Mouse (Mus musculus): ENCODE measurements around the gene Fzd4.

Gene Fzd4

DNA sequence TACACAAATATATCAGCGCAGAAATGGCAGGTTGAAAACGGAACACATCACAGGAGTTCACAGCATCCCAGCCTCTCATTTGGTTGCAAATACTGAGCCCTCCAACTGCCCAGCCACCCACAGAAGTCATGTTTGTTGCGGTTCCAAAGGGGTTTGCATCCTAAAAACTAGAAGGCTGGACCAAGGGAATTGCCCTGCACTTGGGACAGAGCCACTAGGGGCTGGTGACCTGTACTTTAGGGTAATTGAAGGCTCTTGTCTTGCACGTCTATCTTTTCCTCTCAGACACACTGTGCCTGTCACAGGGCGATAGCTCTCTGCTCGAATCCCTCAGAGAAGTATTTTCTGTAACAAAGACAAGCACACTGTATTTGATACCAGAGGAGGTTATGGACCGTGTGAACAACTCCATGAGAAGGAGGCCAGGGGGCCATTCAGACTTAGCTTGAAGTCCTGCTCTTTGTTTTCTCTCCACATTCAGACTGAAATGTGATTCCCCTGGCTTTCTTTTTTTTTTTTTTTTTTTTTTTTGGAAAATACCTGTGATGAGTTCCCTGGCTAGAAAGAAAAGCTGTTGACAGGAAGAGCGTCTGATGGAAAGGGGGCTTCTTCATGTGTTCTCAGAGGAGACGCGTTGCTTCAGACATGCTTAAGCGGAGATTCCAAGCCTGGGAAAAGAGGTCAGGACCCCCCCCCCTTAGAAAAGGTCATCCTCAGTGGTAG, 2.9 kb upstream of the Fzd4 start:
- no peak for DNase-seq (ENCODE audit: low spot score in 2 of 2)

DNA sequence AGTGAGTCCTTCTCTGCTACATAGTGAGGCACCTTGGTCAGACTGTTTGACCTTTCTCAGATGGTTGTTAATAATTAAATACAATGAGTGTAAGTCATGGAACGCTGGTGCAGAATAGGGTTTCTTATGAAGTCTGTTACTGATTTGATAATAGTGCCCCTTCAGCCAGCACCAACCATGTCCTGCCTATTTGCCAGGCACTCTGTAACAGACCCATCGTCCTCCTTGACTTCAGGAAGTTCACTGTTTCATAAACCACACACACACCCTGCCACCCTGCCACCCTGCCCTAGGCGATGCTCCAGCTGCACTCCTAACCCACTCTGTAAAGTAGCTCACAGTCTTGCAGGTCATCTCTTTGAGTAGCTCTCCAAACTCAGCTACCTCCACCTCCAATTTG, 2.2 kb upstream of the Fzd4 start:
- DNase-seq (ENCODE audit: low spot score in 2 of 2) = no peak

DNA sequence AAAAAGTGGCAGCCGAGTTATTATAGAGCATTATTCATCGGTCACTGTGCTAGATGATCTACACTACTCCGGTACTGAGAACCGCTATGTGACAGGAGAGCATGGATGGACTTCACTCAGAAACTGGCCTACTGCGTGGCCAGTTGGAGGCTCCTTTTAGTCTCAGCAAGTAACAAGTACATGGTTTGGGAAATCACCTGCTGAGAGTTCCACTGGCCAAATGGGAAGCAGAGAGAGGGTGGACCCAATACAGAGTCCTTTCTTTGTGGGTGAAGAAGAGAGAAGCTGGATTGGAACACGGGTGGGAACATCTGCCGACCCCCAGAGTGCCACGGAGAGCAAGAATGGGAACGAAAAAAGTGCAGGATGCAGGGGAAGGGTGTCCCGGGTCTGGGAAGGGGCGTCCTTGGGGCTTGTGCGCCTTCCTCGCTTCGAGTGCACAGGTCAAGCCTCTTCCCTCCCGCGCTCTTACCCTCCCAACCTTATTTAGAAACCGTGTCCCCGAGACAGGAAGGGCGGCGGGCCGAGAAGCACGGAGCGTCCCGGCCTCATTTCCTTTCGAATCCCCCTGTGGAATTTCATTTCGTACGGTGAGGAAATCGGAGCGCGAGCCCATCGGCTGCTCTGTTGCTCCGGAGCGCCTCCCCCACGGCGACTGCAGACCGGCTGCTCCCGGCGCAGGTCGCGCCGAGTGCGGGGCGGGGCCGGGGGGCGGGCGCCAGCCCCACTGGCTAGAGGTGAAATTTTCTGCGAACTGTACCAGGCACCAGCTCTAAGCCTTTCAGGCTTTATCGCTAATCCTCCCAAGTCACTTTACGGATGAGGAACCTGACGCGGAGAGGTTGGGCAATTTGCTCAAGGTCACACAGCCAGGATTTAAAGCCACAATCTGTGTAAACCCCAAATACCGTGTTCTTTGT, 842 bp upstream of the Fzd4 start:
- DNase-seq (ENCODE audit: low spot score in 2 of 2) = peak in 1 of 2 experiments; percentile 62

DNA sequence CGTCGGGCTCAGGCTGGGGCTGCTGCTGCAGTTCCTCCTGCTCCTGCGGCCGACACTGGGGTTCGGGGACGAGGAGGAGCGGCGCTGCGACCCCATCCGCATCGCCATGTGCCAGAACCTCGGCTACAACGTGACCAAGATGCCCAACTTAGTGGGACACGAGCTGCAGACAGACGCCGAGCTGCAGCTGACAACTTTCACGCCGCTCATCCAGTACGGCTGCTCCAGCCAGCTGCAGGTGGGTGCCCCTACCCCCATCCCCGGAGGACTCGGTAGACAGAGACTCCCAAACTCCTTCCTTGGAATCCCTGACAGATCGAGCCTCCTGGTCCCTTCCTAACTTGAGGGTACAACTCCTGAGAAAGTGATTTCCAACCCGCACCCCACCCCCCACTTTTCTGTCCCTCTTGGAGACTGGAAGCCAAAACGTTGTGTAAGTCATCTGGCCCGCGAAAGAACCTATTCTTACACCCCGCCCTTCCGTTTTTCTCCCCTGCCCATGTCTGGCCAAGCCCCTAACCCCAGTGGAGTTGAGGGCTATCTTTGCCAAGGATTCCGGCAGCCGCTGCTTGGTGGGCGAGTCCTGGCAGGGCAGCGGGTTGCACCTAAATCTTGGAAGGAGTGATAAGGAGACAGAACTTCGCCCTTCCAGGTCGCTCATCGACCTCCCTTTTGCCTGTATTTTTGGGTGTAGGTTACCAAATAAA, 732 bp downstream of the Fzd4 start:
- no peak for DNase-seq (ENCODE audit: low spot score in 2 of 2)

DNA sequence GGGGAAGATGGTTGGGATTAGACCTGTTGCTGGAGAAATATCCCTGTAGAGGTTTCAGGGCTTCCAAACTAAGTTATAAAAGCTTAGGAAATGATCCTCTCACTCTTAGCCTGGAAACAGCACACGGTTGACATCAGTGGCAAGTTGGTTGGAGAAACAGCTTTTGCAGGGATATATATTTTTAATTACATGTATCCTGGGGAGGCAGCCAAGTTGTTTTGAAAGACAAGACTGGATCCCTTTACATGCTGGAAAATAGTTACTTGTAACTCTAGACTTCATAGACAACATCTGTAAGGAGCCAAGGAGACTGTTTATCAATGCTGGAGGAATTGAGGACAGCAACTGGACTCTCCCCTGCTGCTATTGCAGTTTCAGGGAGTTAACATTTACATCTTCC, 1.9 kb downstream of the Fzd4 start:
- DNase-seq (ENCODE audit: low spot score in 2 of 2) = no peak

DNA sequence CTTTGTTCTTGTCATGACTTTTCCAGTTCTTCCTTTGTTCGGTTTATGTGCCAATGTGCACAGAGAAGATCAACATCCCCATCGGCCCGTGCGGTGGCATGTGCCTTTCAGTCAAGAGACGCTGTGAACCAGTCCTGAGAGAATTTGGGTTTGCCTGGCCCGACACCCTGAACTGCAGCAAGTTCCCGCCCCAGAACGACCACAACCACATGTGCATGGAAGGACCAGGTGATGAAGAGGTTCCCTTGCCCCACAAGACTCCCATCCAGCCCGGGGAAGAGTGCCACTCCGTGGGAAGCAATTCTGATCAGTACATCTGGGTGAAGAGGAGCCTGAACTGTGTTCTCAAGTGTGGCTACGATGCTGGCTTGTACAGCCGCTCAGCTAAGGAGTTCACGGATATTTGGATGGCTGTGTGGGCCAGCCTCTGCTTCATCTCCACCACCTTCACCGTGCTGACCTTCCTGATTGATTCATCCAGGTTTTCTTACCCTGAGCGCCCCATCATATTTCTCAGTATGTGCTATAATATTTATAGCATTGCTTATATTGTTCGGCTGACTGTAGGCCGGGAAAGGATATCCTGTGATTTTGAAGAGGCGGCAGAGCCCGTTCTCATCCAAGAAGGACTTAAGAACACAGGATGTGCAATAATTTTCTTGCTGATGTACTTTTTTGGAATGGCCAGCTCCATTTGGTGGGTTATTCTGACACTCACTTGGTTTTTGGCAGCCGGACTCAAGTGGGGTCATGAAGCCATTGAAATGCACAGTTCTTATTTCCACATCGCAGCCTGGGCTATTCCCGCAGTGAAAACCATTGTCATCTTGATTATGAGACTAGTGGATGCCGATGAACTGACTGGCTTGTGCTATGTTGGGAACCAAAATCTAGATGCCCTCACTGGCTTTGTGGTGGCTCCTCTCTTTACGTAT, 3.1 kb downstream of the Fzd4 start:
- DNase-seq (ENCODE audit: low spot score in 2 of 2) = no peak

DNA sequence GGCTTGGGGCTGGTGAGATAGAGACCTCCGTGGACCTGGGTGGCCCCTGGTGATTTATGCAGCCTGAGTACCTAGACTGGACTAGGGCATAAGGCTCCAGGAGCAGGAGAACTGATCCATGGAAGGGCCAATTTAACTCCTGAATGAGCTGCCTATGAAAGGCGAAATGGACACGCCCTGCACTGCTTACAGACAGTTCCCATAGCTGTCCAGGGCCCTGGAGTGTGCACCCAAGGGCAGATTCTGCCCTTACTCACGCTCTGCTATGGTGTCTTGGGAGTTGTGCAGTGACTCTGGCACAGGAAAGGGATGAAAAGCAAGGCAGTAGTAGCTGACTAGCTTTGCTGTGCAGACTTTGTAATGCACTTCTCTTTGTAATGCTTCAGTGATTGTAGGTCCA, 6.1 kb downstream of the Fzd4 start:
- DNase-seq (ENCODE audit: low spot score in 2 of 2) = no peak

DNA sequence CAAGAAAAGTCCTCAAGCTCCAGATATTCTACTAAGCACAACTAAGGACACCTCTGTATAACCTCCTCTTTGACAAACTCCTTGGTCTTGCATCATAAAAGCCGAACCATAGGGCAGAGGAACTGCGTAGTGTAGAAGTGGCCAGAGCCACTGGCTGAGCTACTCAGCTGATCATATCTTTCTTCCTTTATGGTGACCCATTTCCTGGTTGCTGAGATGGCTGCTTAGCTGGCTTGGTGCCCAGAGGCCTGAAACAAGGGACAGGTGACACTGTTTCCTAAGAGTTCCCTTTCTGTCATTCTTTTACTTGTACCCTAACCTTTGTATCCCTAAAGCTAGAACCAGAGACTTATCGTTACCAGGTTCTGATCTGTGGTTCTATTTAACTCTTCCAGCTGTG, 7.2 kb downstream of the Fzd4 start:
- DNase-seq (ENCODE audit: low spot score in 2 of 2) = no peak

DNA sequence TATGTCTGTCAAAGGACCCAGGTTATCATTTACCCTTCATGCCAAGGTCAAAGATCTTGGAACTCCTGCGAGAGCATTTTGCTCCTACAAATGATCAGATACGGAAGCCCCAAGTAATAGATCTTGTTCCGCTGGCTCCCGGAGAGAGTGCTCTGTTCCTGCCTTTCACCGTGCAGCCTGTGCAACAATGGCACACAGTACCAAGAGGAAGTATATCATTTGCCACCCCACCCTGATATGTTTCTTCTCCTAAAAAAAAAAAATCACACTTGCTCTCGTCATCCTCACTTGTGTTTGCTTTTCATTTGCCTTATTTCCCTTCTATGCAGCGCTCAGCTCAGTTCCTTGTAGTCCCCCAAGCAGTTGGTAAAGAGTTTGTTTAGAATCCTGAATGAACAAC, 7.9 kb downstream of the Fzd4 start:
- DNase-seq (ENCODE audit: low spot score in 2 of 2) = no peak

DNA sequence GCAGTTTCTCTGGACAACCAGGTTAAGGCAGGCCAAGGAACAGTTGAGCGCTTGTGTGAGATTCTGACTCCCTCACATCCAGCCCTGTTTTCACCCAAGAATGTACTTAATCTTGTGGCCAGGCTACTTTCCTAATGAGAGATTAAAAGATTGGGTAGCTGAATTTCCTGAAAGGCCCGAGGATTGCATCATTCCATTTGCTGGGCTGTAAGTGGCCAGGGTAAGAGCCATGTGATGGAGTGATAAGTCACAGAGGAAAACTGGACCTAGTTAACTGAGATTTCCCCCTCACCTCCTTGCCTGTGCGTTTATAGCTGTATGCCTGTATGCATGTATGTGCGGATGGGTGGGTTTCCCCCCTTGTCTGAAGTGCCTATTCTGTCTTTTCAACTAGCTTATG, 11.9 kb downstream of the Fzd4 start:
- DNase-seq (ENCODE audit: low spot score in 2 of 2) = no peak

DNA sequence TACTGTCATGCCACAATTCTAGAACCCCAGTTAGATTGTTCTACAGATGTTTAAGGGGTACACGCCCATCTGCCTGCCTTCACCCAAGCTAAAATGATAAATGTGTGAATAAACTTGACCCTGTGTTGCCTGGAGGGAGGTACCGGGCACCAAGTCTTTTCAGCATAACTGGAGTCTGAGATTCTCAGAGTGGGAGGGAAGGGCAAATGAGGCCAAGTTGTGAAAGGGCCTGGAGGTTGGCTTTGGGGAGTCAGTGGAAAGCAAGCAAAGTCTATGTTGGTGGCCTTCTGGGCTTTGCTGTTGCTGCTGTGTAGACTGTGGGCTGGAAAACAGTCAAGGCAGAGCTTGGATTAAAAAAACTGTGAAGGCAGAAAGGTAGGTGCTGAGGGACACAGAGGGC, 13.6 kb downstream of the Fzd4 start:
- DNase-seq (ENCODE audit: low spot score in 2 of 2) = no peak

DNA sequence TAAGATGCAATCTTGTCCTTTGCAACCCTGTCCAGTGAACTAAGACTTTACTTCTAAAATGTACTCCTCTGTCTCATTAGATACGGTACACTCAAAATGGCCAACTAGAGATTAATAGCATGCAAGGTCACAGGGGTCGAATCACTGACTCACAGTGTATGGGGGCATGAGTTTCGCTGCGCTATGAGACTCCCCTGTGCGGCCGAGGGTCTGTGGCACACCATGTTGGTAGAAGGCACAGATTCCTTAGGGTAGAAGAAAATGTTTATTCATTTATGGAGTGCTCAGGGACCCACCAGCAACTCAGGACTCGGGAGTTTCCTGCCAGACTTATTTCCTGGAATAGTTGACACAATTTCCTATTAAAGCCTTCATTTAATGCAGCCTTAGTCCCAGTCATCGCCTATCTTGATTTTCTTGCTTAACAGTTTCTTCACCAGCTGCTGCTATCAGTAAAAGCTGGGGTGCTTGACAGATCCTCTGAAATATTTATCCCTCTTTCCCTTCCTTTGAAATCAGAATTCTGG, 14.0 kb downstream of the Fzd4 start:
- DNase-seq (ENCODE audit: low spot score in 2 of 2) = no peak

DNA sequence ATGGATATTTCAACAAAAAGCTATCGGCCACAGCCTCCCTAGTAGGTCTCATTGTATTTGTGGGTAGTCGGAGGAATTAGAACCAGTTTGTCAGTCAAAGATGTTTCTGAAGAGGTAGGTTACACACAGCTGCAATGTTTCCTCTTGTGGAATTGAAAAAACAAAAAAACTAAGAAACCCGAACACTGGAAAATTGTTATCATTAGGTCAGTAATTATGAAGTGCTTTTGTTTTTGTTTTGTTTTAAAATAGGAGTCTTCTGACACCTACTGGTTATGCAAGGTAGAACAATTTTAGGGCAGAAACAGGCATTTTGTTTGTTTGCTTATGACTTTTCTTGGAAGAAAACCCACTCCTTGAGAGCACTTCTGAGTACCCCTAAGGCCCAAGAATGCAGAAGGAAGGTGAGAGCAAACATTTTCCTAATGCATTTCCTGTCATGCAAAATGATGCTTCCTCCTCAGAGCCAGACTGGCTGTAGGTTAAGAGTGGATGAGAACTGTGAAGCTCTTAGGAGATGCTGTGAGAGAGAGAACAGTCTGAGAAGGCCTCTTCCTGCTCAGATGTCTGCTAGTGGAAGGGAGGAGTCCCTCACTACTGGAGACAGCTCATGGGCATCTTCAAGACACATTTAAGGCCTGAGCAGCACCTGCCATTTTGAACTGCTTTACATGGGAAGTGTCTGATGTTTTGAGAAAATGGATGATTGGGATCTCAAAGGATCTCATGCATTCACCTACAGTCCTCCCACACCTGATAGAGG, 14.9 kb downstream of the Fzd4 start:
- no peak for DNase-seq (ENCODE audit: low spot score in 2 of 2)

DNA sequence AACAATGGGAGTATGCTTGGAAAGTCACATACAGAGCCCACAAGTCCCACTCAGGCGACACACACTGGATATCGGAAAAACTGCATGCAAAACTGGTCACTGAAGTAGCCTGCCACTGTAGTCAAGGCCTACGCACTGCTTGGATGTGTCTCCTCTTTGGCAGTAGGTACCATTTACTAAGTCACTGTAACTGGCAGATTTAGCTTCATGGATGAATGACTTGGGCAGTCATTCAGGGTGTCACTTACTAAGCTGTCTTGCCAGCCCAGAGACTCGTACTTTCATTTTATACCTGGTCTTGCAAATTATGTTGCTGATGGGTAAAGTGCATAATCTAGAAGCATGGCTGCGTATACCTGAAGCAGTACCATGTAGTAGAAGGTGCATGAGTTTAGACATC, 17.1 kb downstream of the Fzd4 start:
- no peak for DNase-seq (ENCODE audit: low spot score in 2 of 2)

DNA sequence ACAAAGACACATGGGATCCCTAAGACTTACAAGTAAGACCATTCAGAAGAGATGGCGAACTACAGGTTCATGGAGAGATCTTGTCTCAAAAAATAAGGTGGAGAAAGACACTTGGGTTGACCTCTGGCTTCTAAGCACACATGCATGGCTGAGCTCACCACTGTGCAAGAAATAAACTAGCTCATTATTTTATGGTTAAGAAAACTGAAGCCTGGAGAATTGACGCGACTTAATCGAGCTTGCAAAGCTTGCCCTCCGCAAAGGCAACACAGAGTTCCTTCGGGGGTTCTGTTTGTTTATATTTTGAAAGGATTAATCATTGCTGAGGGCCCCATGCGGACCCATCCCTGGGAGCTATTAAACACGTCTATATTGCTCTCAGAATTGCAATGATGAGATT, 18.5 kb downstream of the Fzd4 start:
- DNase-seq (ENCODE audit: low spot score in 2 of 2) = no peak

DNA sequence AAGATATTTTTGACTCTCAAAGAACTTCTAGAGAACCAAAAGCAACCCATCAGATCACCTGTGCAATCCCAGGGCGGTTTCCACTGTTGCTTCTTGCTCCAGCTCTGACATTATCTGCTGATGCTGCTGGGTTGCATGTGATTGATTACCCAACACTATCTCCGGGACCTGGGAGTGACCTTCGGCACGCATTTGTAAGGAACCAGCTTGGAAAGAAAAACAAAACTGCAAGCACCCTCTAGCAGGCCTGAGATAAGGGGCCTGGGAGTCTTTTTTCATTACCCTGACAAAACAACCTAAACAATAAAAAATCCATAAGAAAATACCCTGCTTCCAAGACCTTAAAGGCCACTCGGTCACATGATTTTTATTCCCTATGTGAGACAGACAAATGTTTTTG, 19.0 kb downstream of the Fzd4 start:
- no peak for DNase-seq (ENCODE audit: low spot score in 2 of 2)

DNA sequence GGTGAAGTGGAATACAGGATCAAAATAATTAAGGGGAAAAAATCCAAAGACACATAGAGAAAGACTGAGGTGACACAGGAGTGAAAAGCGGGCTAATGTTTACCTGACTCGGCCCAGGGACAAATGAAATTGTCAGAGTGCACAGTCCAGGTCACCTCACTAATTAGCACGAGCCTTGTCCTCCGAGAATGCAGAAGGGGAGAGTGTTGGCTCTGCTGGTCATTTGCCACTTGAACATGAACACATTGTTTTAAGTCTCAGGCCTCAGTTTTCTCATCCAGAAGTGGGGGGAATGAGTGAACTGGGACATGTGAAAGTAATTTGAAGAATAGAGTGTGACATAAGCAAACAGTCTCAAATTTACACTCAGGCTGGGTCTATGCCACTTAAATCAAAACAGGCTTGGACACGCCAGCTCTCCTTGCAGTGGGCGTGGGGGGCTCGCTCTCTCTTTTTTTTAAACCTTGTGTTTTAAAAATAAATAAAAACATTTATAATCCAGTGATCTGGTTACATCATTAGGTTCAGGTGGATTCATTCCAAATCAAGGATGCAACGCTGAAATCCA, 19.6 kb downstream of the Fzd4 start:
- no peak for DNase-seq (ENCODE audit: low spot score in 2 of 2)

DNA sequence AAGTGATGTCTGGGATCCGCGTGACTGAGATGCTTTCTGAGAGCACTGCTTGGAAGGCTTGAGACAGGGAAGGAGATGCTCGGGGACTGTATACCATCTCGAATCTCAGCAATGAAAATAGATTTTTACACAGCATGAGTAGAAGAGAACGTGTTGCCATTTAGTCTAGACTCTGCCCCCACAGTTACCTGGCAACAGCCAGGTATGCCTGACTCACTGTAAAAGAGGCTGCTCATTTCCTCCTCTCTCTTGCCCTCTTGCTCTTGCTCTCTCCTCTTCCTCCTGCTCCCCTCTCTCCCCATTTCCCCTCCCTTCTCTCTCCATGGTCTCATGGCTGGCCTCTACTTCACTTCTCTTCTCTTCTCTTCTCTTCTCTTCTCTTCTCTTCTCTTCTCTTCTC, 20.5 kb downstream of the Fzd4 start:
- DNase-seq (ENCODE audit: low spot score in 2 of 2) = no peak

DNA sequence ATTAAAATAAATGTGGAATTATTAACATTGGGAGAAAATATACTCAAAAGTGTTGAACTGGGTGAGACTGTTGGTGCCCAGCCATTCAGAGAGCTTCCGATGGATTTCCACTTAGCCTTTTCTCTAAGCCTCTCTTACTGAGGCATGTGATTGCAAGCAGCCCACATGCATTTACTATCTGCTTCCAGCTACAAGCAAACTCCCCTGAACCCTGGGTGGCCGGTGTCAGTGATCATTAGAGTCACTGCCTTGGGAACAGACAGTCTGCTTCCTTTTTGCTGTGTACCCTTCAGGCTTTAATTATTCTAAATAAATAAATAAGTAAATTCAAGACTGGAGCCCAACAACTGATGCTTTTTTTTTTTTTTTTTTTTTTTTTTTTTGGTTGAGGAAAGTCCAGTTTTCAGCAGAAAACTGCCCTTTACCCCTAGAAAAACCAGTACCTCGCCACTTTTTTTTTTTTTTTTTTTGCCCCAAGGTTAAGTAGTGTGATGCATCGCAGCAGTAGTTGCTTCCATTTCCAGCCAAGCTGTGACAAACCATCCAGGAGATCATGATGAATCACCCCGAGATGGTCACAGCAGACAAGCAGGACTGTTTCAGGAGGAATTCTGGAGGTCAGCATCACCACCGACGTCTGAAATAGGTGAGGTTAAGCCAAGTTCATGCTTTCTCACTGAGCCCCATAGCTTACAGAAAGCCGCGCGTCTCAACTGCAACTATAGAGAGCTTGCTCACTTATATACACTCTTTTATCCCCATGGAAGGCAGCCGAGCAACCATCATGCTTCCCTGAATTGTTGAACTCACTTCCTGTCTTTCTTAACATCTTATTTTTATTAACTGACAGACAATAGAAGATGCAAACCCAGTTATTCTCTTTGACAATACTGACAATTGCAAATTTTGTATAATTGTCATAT, 21.9 kb downstream of the Fzd4 start:
- no peak for DNase-seq (ENCODE audit: low spot score in 2 of 2)

All from frontal cortex, postnatal 10 days (tissue).